18 mouse cellular contexts compared by ENCODE assay signal in genomic region chr1:90274968-90275651, GRCm38 (mm10).
A peak's percentile ranks its signal among the peaks of the same experiment; 100 is the strongest.
DNase-seq lines count a peak whose midpoint lies in the region; ATAC-seq lines count a peak whose summit lies in the region.
"Had no signal": no experiment of that assay in that cellular context is flagged by ENCODE, and none has a peak within 500 bp of the region (broad histone marks: within the 10 kb centered on the region; RNA-seq: fewer than 3 reads in every experiment).

No protein-coding gene starts in this region.

- DNase-seq in heart, adult 8-10 months (ENCODE audit: low spot score) = no peak
- peak; percentile 73 for DNase-seq in brain, adult 2 months (ENCODE audit: low read depth, low spot score)
- DNase-seq: adrenal gland, adult 8-10 months; cerebellum, adult 8-10 months; kidney, adult 9 months; lung, embryonic 14.5 days; lung, postnatal 4 days; thymus, adult 2 months had no signal

- H3K36me3 ChIP-seq in heart, embryonic 13.5 days = no peaks in the 10 kb centered on the region
- no peaks in the 10 kb centered on the region for H3K36me3 ChIP-seq in erythroblast, embryonic 14.5 days (ENCODE audit: control insufficient read depth)
- no peaks in the 10 kb centered on the region for H3K36me3 ChIP-seq in liver, embryonic 16.5 days (ENCODE audit: control insufficient read depth, insufficient read depth)
- H3K36me3 ChIP-seq in midbrain, embryonic 16.5 days (ENCODE audit: control insufficient read depth, insufficient read depth, low read length) = no peaks in the 10 kb centered on the region
- H3K36me3 ChIP-seq: hindbrain, embryonic 13.5 days; neural tube, embryonic 15.5 days had no signal

- H3K9me3 ChIP-seq in heart, embryonic 13.5 days = 0 out of 2 replicates have a peak, but pooled peaks cover 5% of the 10 kb centered on the region
- peaks cover 7% of the 10 kb centered on the region for H3K9me3 ChIP-seq in erythroblast, embryonic 14.5 days (ENCODE audit: control insufficient read depth, low read length)
- H3K9me3 ChIP-seq in liver, embryonic 16.5 days (replicated peaks; ENCODE audit: control insufficient read depth, low read length) = no peaks in the 10 kb centered on the region
- H3K9me3 ChIP-seq in midbrain, embryonic 16.5 days (replicated peaks; ENCODE audit: control insufficient read depth, low read length, poor library complexity, severe bottlenecking) = no peaks in the 10 kb centered on the region
- H3K9me3 ChIP-seq: hindbrain, embryonic 13.5 days; neural tube, embryonic 15.5 days had no signal

- peaks cover 10% of the 10 kb centered on the region; the same call in 1 of the 2 replicates for H3K27me3 ChIP-seq in heart, embryonic 13.5 days (replicated peaks)
- H3K27me3 ChIP-seq in erythroblast, embryonic 14.5 days (ENCODE audit: control insufficient read depth) = peaks cover 5% of the 10 kb centered on the region
- H3K27me3 ChIP-seq in liver, embryonic 16.5 days (ENCODE audit: control insufficient read depth, insufficient read depth, low read depth, low read length) = no peaks in the 10 kb centered on the region
- H3K27me3 ChIP-seq in midbrain, embryonic 16.5 days (ENCODE audit: control insufficient read depth, insufficient read depth, low read depth, low read length) = no peaks in the 10 kb centered on the region
- H3K27me3 ChIP-seq: neural tube, embryonic 15.5 days had no signal

- WGBS in heart, embryonic 13.5 days = 73% methylated on average over 9 of the region's 9 CpGs
- WGBS in liver, embryonic 16.5 days (ENCODE audit: insufficient replicate concordance) = 52% methylated on average over 9 of the region's 9 CpGs
- WGBS in midbrain, embryonic 16.5 days = 89% methylated on average over 9 of the region's 9 CpGs

- peak; percentile 79 for ATAC-seq in heart, embryonic 13.5 days (ENCODE audit: extremely low read depth, insufficient number of reproducible peaks, low FRiP score, low TSS enrichment)
- peak; percentile 91 for ATAC-seq in liver, embryonic 16.5 days (ENCODE audit: low read depth)
- no peak for ATAC-seq in midbrain, embryonic 16.5 days
- no peak for ATAC-seq in cerebellum, adult (ENCODE audit: insufficient number of reproducible peaks, low FRiP score, low TSS enrichment)
- ATAC-seq: CD4-positive, CD25-positive, alpha-beta regulatory T cell, adult 4 months had no signal

- H3K9ac ChIP-seq in heart, embryonic 13.5 days = no peak overlapping the region
- peak overlapping the region; percentile 42 for H3K9ac ChIP-seq in liver, embryonic 16.5 days (ENCODE audit: low read depth, low read length)
- no peak overlapping the region for H3K9ac ChIP-seq in midbrain, embryonic 16.5 days (ENCODE audit: low read depth, low read length)
- H3K9ac ChIP-seq: hindbrain, embryonic 13.5 days; lung, embryonic 14.5 days; neural tube, embryonic 15.5 days had no signal

- H3K4me3 ChIP-seq in heart, embryonic 13.5 days = no peak overlapping the region
- peak overlapping the region; percentile 42 for H3K4me3 ChIP-seq in erythroblast, embryonic 14.5 days (replicated peaks)
- H3K4me3 ChIP-seq in liver, embryonic 16.5 days (ENCODE audit: low read depth, low read length) = no peak overlapping the region
- H3K4me3 ChIP-seq in midbrain, embryonic 16.5 days (ENCODE audit: low read depth, low read length) = no peak overlapping the region
- H3K4me3 ChIP-seq: hindbrain, embryonic 13.5 days; myocyte; neural tube, embryonic 15.5 days had no signal

- peak overlapping the region; percentile 48 for H3K27ac ChIP-seq in heart, embryonic 13.5 days (replicated peaks)
- peak overlapping the region; percentile 87 for H3K27ac ChIP-seq in liver, embryonic 16.5 days (ENCODE audit: low read length)
- no peak overlapping the region for H3K27ac ChIP-seq in midbrain, embryonic 16.5 days (ENCODE audit: low read length)
- H3K27ac ChIP-seq: hindbrain, embryonic 13.5 days; neural tube, embryonic 15.5 days had no signal

- peak overlapping the region; percentile 22; the same call in 1 of the 2 replicates for H3K4me2 ChIP-seq in heart, embryonic 13.5 days
- peak overlapping the region; percentile 33 for H3K4me2 ChIP-seq in liver, embryonic 16.5 days (ENCODE audit: low read depth, low read length)
- H3K4me2 ChIP-seq in midbrain, embryonic 16.5 days (ENCODE audit: low read length) = no peak overlapping the region
- H3K4me2 ChIP-seq: hindbrain, embryonic 13.5 days; lung, embryonic 14.5 days; midbrain, embryonic 11.5 days; neural tube, embryonic 15.5 days had no signal

- peaks cover 40% of the 10 kb centered on the region for H3K4me1 ChIP-seq in heart, embryonic 13.5 days
- peaks cover 88% of the 10 kb centered on the region for H3K4me1 ChIP-seq in erythroblast, embryonic 14.5 days (ENCODE audit: control insufficient read depth)
- peaks cover 24% of the 10 kb centered on the region for H3K4me1 ChIP-seq in liver, embryonic 16.5 days (ENCODE audit: control insufficient read depth, low read depth, low read length)
- peaks cover 2% of the 10 kb centered on the region for H3K4me1 ChIP-seq in midbrain, embryonic 16.5 days (ENCODE audit: control insufficient read depth, insufficient read depth, low read length)

Comparison
In these comparisons a context has a peak if more than half of its experiments do, and no peak if none do; other contexts are left out.
1. ATAC-seq: peak in heart, embryonic 13.5 days (single experiment) and liver, embryonic 16.5 days (single experiment); none in midbrain, embryonic 16.5 days (single experiment) and cerebellum, adult (single experiment).